Mouse (Mus musculus) ovary, postnatal 10 days (tissue): ENCODE data around the gene Islr.
A peak's percentile ranks its signal among the peaks of the same experiment; 100 is the strongest.

ENCODE experiments used
- DNase-seq: peaks from one replicate; pipeline ENCODE4 v3.0.0; 2022; ENCODE audit warnings: low spot score

The Islr gene

GRCm38 (mm10) chr9:58220218-58220903, 16.3 kb upstream of the Islr start:
- DNase-seq, result no peak

DNA sequence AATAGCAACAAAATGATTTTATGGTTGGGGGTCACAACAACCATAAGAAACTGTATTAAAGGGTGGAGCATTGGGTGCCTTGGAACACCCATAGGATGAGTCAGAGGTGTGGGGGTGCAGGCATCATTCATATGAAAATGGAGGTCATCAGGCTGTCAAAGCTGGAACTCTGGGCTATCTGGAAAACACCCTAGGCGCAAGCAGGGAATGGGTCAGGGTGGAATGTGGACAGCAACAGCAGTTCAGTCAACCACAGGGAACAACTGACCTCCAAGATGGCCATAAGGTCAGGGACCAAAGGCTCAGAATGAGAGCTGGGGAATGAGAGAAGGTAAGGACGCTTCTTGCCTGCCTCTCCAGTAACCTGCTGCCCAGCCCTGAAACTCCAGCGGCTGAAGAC, 14.4 kb upstream of the Islr start:
- no peak for DNase-seq

- DNase-seq, result no peak
Observed at GRCm38 (mm10) chr9:58216402-58216801, 12.3 kb upstream of the Islr start.

- DNase-seq, result no peak
Observed at GRCm38 (mm10) chr9:58214519-58215180, 10.5 kb upstream of the Islr start.

DNA sequence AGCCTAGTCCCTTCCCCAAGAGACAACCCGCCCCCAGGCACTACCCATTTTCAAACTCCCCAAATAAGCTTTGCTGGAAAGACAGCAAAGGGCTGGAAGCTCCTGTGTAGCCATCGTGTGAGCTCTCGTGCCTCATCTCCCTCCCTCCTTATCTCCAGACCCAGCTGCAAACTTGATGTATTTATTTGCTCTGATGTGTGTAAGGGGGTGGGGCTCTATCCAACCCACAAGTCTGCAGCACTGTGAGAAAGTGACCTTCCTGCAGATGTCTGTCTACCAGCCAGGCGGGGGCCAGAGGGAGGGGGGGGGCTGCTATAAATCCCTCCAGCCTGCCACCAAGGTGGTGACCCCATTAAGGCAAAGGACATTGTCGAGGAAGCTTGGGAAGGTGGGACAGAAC, 9.8 kb upstream of the Islr start:
- DNase-seq, result no peak

DNA sequence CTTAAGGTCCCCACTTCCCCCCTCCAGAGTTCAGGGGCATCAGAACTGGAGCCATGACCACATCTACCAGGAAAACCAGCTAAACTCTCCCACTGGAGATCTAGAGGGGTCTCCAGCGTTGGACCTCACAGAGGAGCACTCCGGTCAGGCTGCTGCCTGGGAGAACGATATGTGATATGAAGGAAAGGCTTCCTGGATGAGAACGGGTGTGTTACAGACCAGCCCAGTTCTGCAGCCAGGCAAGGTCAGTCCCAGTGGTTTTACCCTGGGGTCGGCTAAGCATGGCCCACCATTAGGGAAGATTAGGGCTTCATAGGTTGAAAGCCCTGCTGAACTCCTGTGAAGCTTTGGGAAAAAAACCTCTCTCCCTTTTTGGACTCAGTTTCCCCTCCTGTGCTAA, 9.3 kb upstream of the Islr start:
- no peak for DNase-seq

DNA sequence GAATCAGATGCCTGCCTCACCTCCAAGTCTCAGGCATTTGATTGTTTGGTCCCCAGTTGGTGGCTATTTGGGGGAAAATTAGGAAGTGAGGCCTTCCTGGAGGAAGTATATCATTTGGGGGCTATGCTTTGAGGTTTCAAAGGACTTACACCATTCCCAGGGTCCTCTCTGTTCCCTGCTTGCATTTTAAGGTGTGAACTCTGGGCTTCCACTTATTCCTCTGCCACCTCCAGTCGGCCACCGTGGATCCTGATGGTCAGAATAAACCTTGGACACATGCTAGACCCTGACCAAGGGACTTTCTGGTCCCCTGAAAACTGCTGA, 6.2 kb upstream of the Islr start:
- no peak for DNase-seq

- DNase-seq, result no peak
Observed at GRCm38 (mm10) chr9:58209462-58210303, 5.6 kb upstream of the Islr start.

GRCm38 (mm10) chr9:58206013-58206412, 1.9 kb upstream of the Islr start:
- DNase-seq, result no peak

DNA sequence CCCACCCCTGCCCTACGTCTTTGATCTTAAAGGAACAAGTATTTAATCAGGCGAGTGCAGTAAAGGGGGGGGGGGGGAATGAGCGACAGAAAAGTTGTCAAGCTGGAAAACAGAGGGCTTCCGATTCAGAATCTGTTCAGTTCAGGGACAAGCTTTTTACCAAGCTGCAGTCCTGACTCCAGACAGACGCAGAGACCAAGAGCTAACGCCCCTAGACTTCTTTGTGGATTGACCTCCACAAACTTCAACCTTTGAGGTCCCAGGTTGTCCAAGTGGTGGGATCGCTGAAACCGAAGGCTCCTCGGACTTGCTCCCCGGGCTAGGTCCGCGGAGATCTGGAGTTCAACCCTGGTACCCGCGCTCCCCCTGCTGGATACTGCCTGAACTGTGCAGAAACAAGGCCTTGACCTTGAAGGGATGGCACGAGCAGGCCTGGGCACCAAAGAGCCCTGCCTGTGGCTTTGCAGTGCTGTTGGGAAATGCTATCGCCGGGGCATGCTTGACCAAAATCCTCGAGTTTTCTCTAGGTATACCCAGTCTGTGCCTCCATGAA, 418 bp upstream of the Islr start:
- peak; percentile 92 for DNase-seq

DNA sequence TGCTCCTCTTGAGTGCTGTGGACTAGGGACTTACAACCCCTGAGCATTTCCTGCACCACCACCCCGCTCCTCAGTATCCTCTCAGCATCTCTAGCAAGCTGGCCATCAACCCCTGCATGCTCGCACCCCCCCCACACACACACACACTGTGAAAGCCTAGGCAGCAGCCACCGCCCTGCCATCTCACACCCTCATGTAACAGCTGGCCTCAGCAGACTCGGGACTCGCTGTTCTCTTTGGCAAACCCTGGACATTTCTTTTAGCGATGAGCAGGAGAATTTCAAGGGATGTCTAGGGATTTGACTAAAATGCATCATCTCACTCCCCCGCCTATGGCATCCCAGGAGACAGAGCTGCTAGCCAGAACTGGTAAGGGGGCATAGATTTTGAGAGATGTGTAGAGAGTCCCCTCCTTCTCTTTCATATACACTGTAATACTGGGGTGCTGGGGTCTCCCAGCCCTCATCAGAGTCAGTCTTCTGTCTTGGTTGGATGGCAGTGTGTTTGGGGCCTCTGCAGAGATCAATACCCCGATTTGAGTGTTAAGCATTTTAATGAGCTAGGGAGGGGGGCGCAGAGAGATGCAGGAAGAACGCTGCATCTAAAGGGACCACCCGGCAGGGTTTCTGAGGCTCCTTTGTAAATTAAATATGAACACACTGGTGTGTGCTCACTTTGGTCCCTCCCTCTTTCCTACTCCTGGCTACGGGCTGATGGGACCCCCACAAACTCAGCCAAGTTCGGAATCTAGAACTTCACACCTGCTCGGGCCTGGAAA, 1.2 kb downstream of the Islr start:
- no peak for DNase-seq

GRCm38 (mm10) chr9:58201861-58202549, 2.1 kb downstream of the Islr start:
- DNase-seq, result no peak

GRCm38 (mm10) chr9:58201091-58201842, 2.8 kb downstream of the Islr start:
- DNase-seq, result no peak

- no peak for DNase-seq
Observed at GRCm38 (mm10) chr9:58200270-58201090, 3.6 kb downstream of the Islr start.

GRCm38 (mm10) chr9:58199381-58200269, 4.5 kb downstream of the Islr start:
- DNase-seq, result no peak

DNA sequence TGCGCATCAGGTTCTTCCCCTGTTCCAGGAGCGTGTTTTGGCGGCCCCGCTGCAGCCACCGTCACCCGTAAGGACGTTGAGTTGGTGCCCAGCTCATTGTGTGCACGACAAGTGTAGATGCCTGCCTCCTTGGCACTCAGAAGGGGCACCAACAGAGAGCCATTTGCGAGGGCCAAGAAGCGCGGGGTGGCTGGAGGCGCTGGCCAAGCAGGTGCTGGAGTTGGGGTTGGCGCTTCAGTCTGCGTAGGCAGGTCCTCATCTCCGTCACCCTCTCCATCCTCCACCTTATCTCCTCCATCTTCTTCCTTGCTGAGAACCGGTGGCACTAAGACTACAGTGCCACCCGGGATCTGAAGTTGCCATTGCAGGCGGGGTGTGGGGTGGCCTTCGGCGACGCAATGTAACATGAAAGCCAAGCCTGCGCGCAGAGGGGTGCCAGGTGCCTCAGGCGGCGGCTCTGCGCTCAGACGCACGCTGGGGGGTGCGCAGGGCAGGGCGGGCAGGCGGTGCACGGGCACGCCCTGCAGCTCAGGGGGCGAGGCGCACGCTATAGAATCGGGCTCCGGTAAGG, 5.2 kb downstream of the Islr start:
- DNase-seq, result no peak

DNA sequence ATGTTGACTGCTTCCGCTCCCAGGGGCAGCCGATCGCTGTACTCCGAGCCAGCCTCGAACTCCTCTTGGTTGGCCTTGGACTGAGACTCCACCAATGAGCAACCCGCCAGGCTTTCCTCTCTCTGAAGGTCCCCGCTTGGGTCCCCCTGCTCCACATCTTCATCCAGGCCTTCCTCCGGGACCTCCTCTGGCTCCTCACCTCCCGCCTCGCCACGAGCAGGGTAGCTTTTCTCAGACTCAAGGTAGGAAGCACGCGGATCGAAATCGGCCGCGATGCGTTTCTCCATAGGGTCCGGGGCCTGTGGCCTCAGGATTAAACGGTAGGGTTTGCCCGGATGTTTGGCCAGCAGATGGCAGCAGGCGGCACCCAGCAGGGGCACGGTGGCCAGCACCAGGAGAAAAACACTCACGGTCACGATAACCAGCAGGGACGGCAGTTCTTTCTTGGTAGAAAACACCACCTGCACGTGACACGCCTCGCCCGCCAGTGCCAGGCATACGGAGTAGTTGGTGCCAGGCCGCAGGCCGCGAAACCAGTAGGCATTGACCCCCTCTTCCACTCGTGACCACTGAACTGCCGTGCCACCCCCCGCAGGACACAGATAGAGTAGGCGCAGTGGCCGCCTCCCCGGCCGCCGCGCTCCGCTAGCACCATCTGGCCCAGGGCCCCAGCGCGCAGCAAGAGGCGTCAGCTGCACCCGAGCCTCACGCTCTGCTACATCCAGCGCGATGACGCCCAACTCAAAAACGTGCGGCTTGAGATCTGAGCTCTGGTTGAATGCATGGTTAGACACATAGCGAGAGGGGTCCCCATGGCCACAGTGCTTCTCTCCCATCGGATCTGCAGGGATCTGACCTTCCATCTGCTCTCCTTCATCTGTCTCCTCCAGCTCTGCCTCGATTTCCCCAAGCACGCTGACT, 6.1 kb downstream of the Islr start:
- DNase-seq, result peak; percentile 27
